Mouse (Mus musculus) heart, adult 18-20 months (tissue): Measurements from ENCODE around the gene Parva. TPM values are rescaled to one million over a fixed set of nuclear protein-coding genes. Genes with fewer than 3 reads are reported as not detected.

Source experiments
- DNase-seq, 2 experiments: peaks; one replicate each; pipeline ENCODE4 v3.0.0; 2021 to 2022; ENCODE audit warnings: mixed read lengths in 1 of 2
- total RNA-seq, 2 experiments: library from RNA; stranded (reverse); gene quantifications; 2 replicates each; pipeline ENCODE4 v1.2.3; 2021

The Parva gene
- total RNA-seq, 2 experiments from 2014 or later = 38.9 to 42.8 TPM

DNA sequence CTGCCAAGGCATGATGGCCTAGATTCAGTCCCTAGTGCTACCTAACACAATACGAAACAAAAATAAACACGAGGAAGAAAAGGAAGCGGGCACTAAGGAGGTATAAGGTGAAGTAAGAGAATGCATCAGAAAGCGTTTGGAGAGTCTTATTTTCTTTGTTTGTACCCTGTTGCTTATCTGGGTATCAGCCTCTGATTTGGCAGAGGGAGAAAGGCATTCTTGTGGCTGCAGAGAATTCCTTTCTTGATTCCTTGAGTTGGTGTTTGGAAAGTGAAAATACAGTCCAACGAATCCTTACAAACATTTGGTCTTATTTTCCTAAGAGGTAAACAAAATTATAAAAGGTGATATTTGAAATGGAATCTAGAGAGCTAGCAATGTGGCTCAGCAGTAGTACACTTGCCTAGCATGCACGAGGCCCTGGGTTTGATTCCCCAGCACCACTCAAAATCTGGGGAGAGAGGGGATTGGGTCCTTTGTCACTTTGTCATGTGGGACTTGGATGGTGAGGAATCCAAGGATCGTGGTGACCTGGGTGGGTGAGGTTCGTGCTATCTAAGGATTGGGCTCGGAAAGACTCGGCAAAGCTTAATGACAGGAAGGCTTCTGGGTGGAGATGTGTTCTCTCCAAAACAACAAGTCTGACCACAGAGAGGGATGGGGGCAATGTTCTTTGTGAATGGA, 44.9 kb downstream of the Parva start:
- no peak for DNase-seq

DNA sequence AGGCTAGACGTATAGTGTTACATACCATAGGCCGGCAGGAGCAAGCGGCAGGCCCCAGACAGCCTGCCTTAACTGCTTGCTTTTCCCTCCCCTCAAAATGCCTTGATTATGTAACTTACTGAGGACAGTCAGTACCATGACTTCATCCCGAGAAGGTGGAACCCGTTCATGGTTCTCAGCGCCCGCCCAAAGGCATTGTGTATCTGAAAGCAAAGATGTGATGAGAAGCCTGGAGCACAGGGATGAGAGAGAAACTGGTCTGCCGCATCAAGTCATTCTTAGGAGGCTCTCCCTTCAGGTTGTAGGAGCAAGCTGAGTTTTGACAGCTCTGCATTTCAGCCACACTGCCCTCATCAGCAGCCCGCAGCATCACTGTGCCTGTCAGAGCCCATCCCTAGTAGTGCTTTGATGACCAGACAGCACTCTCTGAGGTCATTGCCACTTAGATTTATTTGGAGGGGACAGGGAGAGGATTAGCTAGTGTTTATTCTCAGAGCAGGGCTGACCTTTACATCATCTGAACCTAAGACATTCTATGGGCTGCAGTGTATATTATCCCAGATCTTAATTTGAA, 45.5 kb downstream of the Parva start:
- DNase-seq = no peak

DNA sequence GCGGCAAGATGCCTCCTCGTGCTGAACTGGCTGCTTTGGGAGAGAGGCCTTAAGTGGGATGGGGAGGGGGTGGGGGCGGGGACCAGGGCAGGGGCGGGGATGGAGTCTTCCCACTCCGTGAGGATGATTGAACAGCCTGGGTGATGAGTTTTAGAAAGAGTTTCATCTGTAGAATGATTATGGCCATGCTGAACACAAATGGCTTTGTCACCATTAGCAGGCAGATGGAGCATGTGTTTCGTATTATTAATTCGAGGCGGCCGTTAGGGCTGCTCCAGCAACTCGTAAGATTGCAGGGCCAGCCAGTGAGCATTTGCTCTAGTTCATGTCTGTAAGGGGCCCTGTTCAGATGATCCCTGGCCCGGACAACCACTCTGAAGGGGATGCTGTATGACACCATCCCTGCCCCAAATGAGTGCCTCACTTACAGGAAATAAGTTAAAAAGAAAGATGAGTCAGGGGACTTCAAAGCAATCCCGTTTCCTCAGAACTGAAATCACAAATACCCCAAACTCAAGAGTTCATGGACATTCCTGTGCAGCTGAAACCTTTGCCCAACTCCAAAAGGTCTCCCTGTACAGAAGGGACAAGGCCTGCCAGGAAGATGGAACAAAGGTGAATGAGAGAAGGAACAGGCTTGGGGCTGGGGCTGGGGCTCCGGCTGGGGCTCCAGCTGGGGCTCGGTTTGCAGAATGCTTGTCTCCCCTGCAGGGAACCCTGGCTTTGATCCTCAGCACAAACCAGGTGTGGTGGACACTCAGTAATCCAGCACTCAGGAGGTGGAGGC, 46.5 kb downstream of the Parva start:
- no peak for DNase-seq

DNA sequence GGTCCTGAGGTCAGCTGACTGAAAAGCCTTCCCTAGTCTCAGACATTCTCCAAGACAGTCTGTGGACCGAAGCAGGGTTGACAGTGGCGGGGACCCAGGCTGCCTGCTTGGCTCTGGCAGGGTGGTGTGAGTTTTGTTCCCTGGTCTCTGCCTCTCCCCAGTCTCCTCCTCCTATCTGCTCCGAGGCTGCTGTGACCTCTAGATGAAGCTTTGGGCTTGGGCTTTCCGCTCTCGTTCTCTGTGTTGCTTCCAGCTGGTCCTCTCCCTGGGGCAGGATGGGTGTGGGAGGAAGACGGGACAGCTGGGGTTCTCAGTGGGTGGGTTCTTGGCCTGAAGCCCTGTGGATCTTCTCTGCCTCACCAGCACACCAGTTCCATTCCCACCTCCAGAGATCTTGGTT, 51.8 kb downstream of the Parva start:
- peak; percentile 72 to 87 for DNase-seq

DNA sequence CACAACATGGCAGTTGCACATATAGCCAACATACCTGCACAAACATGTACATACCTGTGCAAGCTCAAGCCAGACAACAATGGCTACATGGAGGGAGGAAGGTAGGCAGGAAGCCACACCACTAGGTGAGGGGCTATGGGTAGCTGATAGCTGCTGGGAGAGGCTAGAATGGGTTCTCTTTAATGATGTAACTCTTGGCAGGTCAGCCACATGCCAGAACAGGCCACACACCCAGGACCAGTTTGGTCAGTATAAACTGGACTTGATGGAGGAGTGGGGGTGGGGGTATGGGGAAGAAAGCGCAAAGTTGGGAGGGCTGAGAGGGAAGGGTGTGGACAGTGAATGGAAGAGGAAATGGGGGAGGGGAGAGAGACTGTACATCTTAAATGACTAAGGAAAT, 53.7 kb downstream of the Parva start:
- no peak for DNase-seq

DNA sequence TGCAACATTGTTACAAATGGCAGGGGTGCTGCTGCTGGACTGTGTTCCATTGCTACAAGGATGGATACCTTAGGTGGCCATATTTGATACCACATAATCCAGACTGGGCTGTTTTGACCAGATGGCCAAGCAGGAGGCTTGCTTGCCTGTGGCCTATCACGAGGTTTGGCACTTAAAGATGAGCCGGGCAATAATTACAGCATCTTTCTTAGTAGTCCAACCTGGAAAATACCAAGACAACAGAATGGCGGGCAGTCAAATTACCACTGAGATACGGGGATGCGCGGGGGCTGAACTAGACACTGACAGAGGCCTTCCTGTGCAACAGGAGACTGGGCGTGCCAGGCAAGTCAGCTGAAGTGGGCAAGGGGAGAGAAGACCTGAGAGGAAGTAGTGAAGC, 55.3 kb downstream of the Parva start:
- DNase-seq = no peak

DNA sequence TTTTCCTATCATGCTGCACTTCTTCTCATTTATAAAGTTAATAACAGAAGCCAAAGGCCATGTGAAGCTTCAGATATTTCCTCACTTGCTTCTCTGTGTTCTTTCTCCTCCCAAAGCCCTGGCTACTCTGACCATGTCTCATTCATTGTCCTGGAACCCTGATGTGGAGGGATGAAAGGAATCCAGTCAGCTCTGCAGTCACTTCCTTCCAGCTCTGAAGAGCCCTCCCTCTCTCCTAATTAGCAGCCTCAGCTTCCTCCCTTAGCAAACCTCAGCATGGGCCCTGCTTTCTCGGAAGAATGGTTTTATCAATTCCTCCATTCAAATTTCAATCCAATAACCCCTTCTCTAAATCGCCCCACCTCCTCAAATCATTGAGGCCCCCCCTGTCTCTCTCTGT, 56.1 kb downstream of the Parva start:
- DNase-seq = no peak

DNA sequence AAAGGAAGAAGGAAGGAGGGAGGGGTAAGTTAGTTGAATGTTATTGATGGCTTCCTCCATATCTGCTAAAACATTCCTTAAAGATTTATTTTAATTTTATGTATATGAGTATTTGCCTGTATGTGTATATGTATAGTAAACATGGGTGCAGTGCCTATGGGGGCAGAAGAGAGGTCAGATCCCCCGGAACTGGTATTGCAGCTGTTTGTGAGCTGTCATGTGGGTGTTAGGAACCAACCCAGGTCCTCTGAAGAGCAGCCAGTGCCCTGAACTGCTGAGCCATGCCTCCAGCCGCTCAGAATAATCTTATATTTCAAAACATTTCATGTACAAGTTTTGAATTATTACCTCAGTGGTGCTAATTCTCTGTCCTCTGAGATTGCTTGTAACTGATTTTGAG, 63.5 kb downstream of the Parva start:
- DNase-seq = no peak

DNA sequence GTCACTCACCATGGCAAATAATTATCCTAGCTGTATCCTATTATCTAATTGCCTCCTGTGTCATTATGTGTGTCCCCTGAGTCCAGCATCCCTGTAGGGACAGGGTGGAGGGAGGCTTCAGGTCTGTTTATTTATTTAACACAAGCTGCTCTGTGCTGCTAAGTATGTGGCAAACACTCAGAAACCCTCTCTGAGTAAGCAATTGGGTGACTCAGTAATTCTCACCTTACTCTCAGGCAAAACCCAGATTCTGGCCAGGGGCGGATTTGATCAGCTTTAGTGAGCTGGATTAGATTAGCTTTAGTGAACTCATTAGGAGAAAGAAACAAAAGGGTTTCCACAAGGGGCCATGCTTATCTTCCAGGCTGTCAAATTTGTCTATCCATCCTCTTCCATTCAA, 64.4 kb downstream of the Parva start:
- no peak for DNase-seq

DNA sequence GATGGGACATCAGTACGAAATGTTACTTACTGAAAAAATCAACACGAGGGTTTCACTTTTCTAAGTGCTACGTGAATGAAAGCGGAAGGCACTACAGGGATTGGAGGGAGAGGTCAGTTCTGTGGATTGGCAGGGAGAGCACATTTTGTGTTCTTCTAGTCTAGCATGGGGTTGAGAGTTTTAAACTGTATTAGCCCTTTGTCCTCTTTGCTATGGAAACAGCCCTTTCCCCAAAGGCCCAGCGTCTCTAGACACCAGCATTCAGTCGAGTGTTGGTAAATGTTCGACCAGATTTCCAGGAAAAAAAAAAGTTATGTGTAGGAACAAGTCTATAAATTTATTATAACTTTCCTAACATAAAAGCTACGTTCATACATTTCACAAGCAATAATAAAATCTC, 68.6 kb downstream of the Parva start:
- peak in 1 of 2 experiments; percentile 19 for DNase-seq

DNA sequence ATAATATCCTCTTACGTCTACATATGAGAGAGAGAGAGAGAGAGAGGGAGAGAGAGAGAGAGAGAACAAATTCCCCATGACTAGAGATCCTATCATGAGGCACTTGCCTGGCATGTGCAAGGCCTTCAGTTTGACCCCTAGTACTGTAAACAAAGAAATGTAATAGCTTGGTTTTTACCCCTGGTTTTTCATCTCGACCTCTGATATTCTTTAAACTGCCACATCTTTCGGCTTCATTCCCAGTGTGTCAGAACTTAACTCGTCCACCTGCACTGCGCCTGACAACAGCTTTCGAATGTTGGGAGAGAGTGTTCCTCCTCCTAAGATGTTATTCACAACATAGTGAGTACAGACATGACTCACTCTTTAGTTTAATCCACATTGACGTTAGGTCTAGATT, 69.6 kb downstream of the Parva start:
- DNase-seq = no peak

DNA sequence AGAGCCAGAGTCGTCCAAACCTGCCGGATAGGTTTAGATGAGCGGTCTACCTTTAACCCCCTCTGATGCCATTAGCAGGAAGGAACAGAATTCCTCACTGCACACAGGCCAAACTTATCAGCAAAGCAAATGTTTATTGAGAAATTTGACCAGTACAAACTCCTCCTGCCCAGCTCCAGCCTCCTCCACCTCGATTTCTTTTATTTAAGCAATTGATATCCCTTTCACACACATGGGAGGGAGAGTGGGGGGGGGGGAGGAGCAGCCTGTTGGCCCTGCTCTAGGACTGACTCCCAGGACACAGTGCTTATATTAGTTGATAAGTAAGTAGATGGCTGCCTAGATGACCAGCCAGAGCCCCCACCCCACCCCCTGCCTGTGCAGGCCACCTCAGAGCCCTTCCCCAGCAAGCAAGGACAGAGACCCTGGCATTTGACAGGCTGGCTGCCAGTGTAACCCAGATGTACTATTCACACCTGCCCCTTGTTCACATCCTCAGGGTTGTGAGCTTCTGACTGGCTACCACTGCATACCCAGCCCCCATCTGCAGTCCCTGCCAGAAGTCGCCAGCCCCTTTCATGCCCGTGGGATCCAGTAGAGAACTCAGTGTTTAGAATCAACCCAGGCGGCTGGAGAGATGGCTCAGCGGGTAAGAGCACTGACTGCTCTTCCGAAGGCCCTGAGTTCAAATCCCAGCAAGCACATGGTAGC, 71.4 kb downstream of the Parva start:
- DNase-seq = no peak

DNA sequence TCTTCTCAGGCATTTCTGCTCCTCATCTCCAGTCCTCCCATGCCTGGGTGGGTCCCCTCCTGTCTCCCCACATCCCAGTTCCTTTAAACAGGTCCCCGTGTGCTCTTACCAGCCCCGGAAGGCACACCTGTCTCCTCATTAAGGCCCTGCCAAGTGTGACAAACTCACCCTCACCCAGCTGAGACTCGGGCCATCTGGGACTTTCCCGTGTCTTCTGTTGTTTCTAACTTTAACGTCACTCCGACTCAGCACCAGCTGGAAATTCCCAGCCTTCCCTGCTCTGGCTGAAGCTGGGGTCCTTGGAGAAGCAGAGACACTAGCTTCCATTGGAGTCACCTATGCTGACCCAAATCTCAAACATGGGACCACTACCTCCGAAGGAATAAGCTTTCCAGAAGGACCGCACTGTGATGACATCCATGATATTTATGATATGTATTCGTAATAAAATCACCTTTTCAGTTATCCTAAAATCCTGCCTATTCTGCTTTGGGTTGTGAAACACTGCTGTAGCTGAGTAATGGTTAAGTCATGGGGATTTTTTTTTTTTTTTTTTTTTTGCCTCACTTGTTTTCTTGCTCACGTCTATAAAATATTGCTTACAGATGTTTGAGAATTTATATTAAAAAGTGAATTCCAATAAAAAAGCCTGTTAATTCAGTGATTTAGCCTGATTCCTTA, 72.3 kb downstream of the Parva start:
- peak; percentile 41 to 42 for DNase-seq

DNA sequence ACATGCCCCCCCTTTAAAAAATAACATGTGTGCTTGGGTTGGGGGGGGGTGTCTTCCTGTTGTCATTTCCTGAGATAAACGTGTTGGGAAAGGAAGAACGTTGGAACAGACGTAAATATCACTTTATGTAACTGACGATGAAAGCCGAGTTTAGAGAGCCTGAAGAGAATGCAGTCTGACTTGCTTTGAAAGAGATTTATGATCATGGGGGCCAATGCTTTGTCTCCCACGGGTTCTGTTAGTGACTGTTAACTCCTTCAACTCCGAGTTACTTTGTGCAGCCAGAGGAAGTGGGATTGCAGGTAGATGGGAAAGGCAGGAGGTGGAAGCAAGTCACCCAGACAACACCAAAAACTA, 72.8 kb downstream of the Parva start:
- no peak for DNase-seq

DNA sequence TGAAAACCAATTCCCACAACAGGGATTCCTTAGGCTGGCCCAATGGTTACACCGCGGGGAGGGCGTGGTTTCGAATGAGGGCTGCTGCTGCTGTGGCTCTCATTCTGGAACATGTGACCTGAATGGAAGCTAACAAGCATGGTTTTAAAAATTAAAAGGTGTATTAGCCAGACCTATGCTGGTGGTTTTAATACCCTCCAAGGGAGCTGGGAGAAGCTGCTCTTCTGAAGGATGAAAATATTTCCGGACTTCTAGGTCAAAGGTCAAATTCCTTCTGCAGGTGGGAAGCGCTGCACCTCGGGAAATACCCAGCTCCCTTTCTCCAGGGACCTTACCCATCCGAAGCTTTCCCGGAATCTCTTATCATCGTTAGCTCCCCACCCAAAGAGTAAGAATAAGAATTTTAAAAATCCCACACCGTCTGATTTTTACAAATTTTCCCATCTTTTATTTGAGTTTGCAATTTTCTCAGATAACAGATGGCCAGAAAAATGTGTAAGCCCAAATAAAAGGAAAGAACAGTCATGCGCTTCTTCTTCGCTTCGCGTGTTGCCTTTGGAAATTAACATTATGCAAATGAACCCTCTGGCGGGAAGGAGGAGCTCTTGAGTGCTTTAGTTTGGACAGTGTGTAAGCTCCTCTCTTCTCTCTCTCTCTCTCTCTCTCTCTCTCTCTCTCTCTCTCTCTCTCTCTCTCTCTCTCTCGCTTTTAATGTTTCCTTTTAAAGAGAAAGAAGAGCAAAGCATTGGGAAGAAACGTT, 74.9 kb downstream of the Parva start:
- DNase-seq = peak in 1 of 2 experiments; percentile 48

DNA sequence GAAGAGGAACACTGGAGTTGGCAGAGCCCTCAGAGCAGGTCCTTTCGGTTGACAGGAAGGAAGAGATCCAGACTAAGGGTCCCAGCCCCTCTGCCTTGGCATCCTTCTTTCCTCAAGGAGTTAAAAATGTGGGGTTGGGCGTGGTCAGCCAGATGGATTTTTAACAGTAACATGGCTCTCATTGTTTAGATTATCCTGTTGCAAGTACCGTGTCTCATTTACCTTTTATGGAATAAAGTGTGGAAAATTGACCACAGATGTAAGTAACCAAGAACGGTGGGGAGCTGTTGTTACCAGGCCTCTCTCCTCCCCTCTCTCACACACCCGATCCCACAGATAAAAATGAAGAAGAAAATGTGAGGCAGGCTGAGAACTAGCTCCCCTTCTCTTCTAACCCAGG, 75.5 kb downstream of the Parva start:
- no peak for DNase-seq

DNA sequence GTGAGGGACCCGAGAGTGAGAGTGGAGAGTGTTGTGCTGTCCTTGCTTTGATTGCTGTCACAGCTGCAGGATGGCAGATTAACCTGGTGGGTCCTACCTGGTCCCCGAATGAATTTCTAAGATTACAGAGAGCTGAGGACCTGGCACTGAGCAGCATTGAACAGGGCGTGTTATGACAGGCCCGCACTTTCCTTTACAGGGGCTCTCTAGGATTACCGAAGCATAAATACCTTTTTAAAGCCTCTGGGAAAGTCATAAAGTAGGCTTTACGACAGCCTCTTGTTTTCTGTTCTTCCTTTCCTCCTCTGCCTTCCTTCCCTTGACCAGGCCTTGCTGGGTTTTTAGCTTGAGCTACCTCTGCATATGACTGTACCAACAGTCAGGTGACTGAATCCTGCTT, 76.1 kb downstream of the Parva start:
- DNase-seq = no peak

DNA sequence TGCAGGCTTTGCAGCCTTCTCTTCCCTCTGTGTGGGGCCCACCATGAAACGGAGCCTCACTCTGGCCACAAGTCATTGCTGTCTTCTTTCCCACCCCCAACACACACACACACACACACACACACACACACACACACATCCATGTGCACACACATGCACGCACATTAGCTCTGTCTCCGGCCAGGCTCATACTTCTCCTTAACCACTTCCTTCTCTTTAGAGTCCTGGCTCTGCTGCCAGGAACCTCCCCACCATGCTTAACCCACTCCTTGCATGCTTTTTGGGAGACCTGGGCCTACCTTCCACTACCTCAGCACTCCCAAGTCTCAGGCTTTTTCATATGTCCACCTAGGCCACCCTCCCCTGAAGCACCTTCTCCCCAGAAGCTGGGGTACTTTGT, 76.6 kb downstream of the Parva start:
- no peak for DNase-seq

DNA sequence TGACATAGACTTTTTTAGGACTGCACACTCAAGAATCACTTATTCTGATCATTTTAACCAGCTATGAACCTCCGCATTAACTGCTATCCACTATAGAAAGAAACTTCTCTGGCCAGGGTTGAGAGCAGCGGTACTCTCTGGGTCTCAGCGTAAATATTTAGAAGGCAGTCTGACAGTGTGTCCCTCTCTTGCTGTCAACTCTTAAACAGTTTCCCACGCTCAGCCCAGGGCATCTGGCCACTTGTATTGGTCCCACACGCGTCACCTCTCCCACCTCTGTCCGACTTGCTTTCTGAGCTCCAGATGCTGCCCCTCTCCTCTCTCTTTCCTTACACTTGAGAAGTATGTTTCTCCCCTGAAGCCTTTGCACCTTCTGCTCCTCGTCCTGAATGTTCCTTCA, 81.8 kb downstream of the Parva start:
- no peak for DNase-seq

DNA sequence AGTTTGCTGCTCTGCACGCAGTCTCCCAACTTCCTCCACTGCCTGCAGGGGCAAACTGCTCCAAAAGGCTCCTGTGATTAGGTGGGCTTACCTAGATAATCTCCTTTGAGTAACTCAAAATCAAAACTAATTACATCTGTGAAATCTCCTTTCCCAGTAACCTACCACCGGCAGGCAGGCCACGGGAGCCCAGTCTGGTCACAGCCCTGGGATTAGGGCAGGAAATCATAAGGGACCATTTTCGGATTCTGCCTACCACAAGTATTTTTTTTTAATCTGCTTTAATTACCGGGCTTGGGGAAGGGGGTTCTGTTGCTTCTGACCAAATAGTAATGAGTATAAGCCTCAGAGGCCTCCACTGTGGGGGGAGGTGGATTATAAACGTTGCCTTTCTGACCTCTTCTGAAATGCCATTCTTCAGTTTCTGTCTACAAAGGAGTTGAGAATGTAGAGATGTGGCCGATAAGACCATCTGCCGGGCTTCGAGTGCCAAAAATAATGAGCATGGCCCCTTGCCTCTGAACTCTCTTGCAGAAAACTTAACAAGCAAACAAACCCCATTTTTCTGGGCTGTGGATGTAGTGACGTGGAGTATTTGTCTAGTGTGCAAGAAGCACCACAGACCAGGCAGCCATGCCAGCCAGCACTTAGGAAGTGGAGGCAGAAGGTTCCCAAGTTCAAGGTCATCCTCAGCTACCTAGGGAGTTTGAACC, 83.2 kb downstream of the Parva start:
- no peak for DNase-seq

DNA sequence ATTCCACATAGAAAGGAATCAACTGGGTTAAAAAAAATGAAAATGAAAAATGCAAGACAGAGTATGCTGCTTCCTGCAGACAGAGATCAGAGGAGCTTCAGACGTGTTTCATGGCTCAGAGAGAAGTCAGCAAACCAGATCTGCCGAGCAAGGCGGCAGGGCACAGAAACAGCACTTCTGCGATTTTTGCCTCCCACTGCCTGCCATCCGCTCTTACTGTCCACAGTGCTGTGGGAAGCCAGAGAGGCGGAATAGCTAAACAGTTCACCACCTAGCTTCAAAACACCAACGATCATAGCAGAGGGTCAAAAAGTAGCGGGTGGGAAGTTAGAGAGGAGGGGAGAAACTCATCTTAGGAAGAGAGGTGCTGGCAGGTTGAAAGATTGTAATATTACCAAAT, 84.0 kb downstream of the Parva start:
- no peak for DNase-seq
